In genomic region chr8:82969967-82970366, GRCm38 (mm10) we compare ENCODE assay signal across 10 mouse cellular contexts.
DNase-seq lines count a peak whose midpoint lies in the region; ATAC-seq and TF ChIP-seq lines count a peak whose summit lies in the region.
"Had no signal": no experiment of that assay in that cellular context is flagged by ENCODE, and none has a peak within 500 bp of the region (broad histone marks: within the 10 kb centered on the region; RNA-seq: fewer than 3 reads in every experiment).

No protein-coding gene starts in this region.

- H3K4me1 ChIP-seq in forebrain, postnatal 0 days (ENCODE audit: insufficient read depth), result peaks cover 7% of the 10 kb centered on the region; the same call in 1 of the 2 replicates
- H3K4me1 ChIP-seq in limb, embryonic 13.5 days, result peaks cover 58% of the 10 kb centered on the region
- H3K4me1 ChIP-seq in stomach, postnatal 0 days (replicated peaks; ENCODE audit: control insufficient read depth, insufficient read depth), result no peaks in the 10 kb centered on the region

- DNase-seq in lung, adult 18-20 months, result peak; percentile 14 to 24
- DNase-seq in lung, postnatal 25 days (ENCODE audit: low spot score), result no peak
- DNase-seq in forebrain, postnatal 0 days, result no peak
- peak; percentile 29 for DNase-seq in stomach, postnatal 0 days (ENCODE audit: low spot score)
- no peak for DNase-seq in left cerebral cortex, postnatal 36 days (ENCODE audit: low spot score in 2 of 2)
- no peak for DNase-seq in spleen, adult 18-20 months
- DNase-seq: adrenal gland, postnatal 25 days had no signal

- H3K36me3 ChIP-seq in forebrain, postnatal 0 days (ENCODE audit: insufficient read depth), result no peaks in the 10 kb centered on the region
- no peaks in the 10 kb centered on the region for H3K36me3 ChIP-seq in limb, embryonic 13.5 days
- H3K36me3 ChIP-seq in stomach, postnatal 0 days (ENCODE audit: control insufficient read depth, insufficient read depth, low read length), result no peaks in the 10 kb centered on the region
- H3K36me3 ChIP-seq: intestine, embryonic 15.5 days had no signal

- intact Hi-C loops in left cerebral cortex, postnatal 36 days (cut with DNase I), result loop anchor here (10.0 kb wide), 2 partner anchors 105 to 115 kb away; partner anchors contain the start of gene Rnf150

- no peak overlapping the region for H3K9ac ChIP-seq in forebrain, postnatal 0 days
- H3K9ac ChIP-seq in limb, embryonic 13.5 days, result no peak overlapping the region
- H3K9ac ChIP-seq in stomach, postnatal 0 days (ENCODE audit: low read length), result no peak overlapping the region
- H3K9ac ChIP-seq: intestine, embryonic 15.5 days had no signal

- H3K4me3 ChIP-seq in forebrain, postnatal 0 days (ENCODE audit: low read depth, low read length), result no peak overlapping the region
- H3K4me3 ChIP-seq in limb, embryonic 13.5 days, result no peak overlapping the region
- no peak overlapping the region for H3K4me3 ChIP-seq in stomach, postnatal 0 days (ENCODE audit: low read depth, low read length)
- H3K4me3 ChIP-seq: intestine, embryonic 15.5 days had no signal

- H3K4me2 ChIP-seq in forebrain, postnatal 0 days (ENCODE audit: low read depth), result no peak overlapping the region
- H3K4me2 ChIP-seq in limb, embryonic 13.5 days (replicated peaks), result peak overlapping the region; percentile 7; the same call in 1 of the 2 replicates
- no peak overlapping the region for H3K4me2 ChIP-seq in stomach, postnatal 0 days (replicated peaks; ENCODE audit: low read depth)
- H3K4me2 ChIP-seq: intestine, embryonic 15.5 days had no signal

- H3K27me3 ChIP-seq in forebrain, postnatal 0 days (ENCODE audit: insufficient read depth, low read length), result no peaks in the 10 kb centered on the region
- no peaks in the 10 kb centered on the region for H3K27me3 ChIP-seq in limb, embryonic 13.5 days
- no peaks in the 10 kb centered on the region for H3K27me3 ChIP-seq in stomach, postnatal 0 days (ENCODE audit: control insufficient read depth, insufficient read depth, low read length)
- H3K27me3 ChIP-seq: intestine, embryonic 15.5 days had no signal

- 35% methylated on average over 3 of the region's 3 CpGs for WGBS in forebrain, postnatal 0 days
- WGBS in limb, embryonic 13.5 days, result 8% methylated on average over 3 of the region's 3 CpGs
- 44% methylated on average over 3 of the region's 3 CpGs for WGBS in stomach, postnatal 0 days

- TF ChIP-seq CTCF in forebrain, postnatal 0 days (IDR thresholded peaks at IDR 0.05; ENCODE audit: low read depth), result no peak
- TF ChIP-seq CTCF in stomach, postnatal 0 days (IDR thresholded peaks at IDR 0.05; ENCODE audit: low read depth), result no peak

- TF ChIP-seq EP300 in stomach, postnatal 0 days (optimal IDR thresholded peaks at IDR 0.05), result no peak

- H3K27ac ChIP-seq in forebrain, postnatal 0 days (ENCODE audit: low read depth, low read length), result no peak overlapping the region
- H3K27ac ChIP-seq in limb, embryonic 13.5 days, result peak overlapping the region; percentile 83
- no peak overlapping the region for H3K27ac ChIP-seq in stomach, postnatal 0 days (replicated peaks)
- H3K27ac ChIP-seq: intestine, embryonic 15.5 days had no signal

- ATAC-seq in forebrain, postnatal 0 days, result peak; percentile 28; the same call in 1 of the 2 replicates
- peak; percentile 92 for ATAC-seq in limb, embryonic 13.5 days (ENCODE audit: low FRiP score, low read depth)
- 0 out of 2 replicates have a peak, but pooled peaks have one; percentile 6 for ATAC-seq in stomach, postnatal 0 days (ENCODE audit: low FRiP score, low TSS enrichment)
- ATAC-seq in CD4-positive, CD25-positive, alpha-beta regulatory T cell, adult 4 months, result no peak
- ATAC-seq: intestine, embryonic 15.5 days had no signal

- H3K9me3 ChIP-seq in forebrain, postnatal 0 days (ENCODE audit: low read length), result no peaks in the 10 kb centered on the region
- no peaks in the 10 kb centered on the region for H3K9me3 ChIP-seq in limb, embryonic 13.5 days
- no peaks in the 10 kb centered on the region for H3K9me3 ChIP-seq in stomach, postnatal 0 days (ENCODE audit: control insufficient read depth, low read length)
- H3K9me3 ChIP-seq: intestine, embryonic 15.5 days had no signal

Comparison
In these comparisons a context has a peak if more than half of its experiments do, and no peak if none do; other contexts are left out.
1. DNase-seq: peak in lung, adult 18-20 months (2 of 2) and stomach, postnatal 0 days (single experiment); none in lung, postnatal 25 days (single experiment), forebrain, postnatal 0 days (single experiment), left cerebral cortex, postnatal 36 days (0 of 2) and spleen, adult 18-20 months (0 of 2).